Comparison of ENCODE assay signal across 9 mouse cellular contexts in the genomic region with DNA sequence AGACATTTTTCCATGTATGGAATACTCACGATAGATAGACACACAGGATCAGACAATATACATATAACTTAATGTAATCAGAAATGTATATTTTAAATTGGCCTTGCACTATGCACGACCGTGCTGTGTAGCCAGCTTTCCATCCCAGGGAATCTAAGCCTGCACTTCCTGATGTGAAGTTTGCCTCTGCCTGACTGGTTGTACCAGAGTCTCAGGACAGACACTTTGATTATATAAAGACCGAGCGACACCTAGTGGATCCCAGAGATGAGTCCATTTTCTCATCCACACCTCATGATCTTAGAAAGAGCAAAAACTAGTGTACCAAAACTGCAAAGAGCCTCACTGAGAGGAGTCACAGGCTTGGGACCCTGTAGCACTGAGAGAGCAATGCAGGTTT. TPM values are rescaled to one million over a fixed set of nuclear protein-coding genes. Genes with fewer than 3 reads are reported as not detected.
DNase-seq lines count a peak whose midpoint lies in the region; ATAC-seq lines count a peak whose summit lies in the region.
"Had no signal": no experiment of that assay in that cellular context is flagged by ENCODE, and none has a peak within 500 bp of the region (broad histone marks: within the 10 kb centered on the region; RNA-seq: fewer than 3 reads in every experiment).

No protein-coding gene starts in this region.

- H3K27ac ChIP-seq in embryonic facial prominence, embryonic 12.5 days = no peak overlapping the region
- no peak overlapping the region for H3K27ac ChIP-seq in heart, embryonic 12.5 days (ENCODE audit: poor library complexity, severe bottlenecking)
- H3K27ac ChIP-seq in kidney, embryonic 16.5 days (ENCODE audit: low read length) = no peak overlapping the region
- no peak overlapping the region for H3K27ac ChIP-seq in limb, embryonic 15.5 days
- H3K27ac ChIP-seq in neural tube, embryonic 14.5 days (ENCODE audit: low read depth, low read length) = no peak overlapping the region

- no peaks in the 10 kb centered on the region for H3K27me3 ChIP-seq in embryonic facial prominence, embryonic 12.5 days
- no peaks in the 10 kb centered on the region for H3K27me3 ChIP-seq in heart, embryonic 12.5 days (replicated peaks)
- H3K27me3 ChIP-seq in kidney, embryonic 16.5 days (ENCODE audit: insufficient read depth, low read length) = no peaks in the 10 kb centered on the region
- no peaks in the 10 kb centered on the region for H3K27me3 ChIP-seq in limb, embryonic 15.5 days
- no peaks in the 10 kb centered on the region for H3K27me3 ChIP-seq in neural tube, embryonic 14.5 days (ENCODE audit: control insufficient read depth, insufficient read depth, low read length)
- H3K27me3 ChIP-seq: embryonic facial prominence, embryonic 13.5 days had no signal

- no peaks in the 10 kb centered on the region for H3K9me3 ChIP-seq in embryonic facial prominence, embryonic 12.5 days
- H3K9me3 ChIP-seq in heart, embryonic 12.5 days (replicated peaks) = no peaks in the 10 kb centered on the region
- H3K9me3 ChIP-seq in kidney, embryonic 16.5 days (ENCODE audit: low read length) = no peaks in the 10 kb centered on the region
- H3K9me3 ChIP-seq in limb, embryonic 15.5 days = no peaks in the 10 kb centered on the region
- H3K9me3 ChIP-seq in neural tube, embryonic 14.5 days (ENCODE audit: control insufficient read depth, low read length) = no peaks in the 10 kb centered on the region
- H3K9me3 ChIP-seq: embryonic facial prominence, embryonic 13.5 days had no signal

- WGBS in embryonic facial prominence, embryonic 12.5 days = 31% methylated on average over 5 of the region's 5 CpGs
- 36% methylated on average over 5 of the region's 5 CpGs for WGBS in heart, embryonic 12.5 days
- WGBS in kidney, embryonic 16.5 days = 27% methylated on average over 5 of the region's 5 CpGs
- 26% methylated on average over 5 of the region's 5 CpGs for WGBS in limb, embryonic 15.5 days
- WGBS in neural tube, embryonic 14.5 days = 43% methylated on average over 5 of the region's 5 CpGs

- DNase-seq in CD4-positive, CD25-positive, alpha-beta regulatory T cell, adult 2 months (ENCODE audit: low read depth, low spot score) = peak; percentile 48
- DNase-seq in adrenal gland, postnatal 10 days = peak; percentile 67
- DNase-seq in spleen, postnatal 36 days (ENCODE audit: low spot score in 2 of 2) = no peak

- no peak overlapping the region for H3K9ac ChIP-seq in embryonic facial prominence, embryonic 12.5 days
- H3K9ac ChIP-seq in heart, embryonic 12.5 days = no peak overlapping the region
- H3K9ac ChIP-seq in kidney, embryonic 16.5 days (replicated peaks; ENCODE audit: low read length) = no peak overlapping the region
- no peak overlapping the region for H3K9ac ChIP-seq in limb, embryonic 15.5 days
- H3K9ac ChIP-seq in neural tube, embryonic 14.5 days (replicated peaks; ENCODE audit: low read depth, low read length) = no peak overlapping the region
- H3K9ac ChIP-seq: embryonic facial prominence, embryonic 13.5 days had no signal

- no peak overlapping the region for H3K4me3 ChIP-seq in embryonic facial prominence, embryonic 12.5 days
- no peak overlapping the region for H3K4me3 ChIP-seq in heart, embryonic 12.5 days
- H3K4me3 ChIP-seq in kidney, embryonic 16.5 days (ENCODE audit: low read length) = no peak overlapping the region
- H3K4me3 ChIP-seq in limb, embryonic 15.5 days = no peak overlapping the region
- no peak overlapping the region for H3K4me3 ChIP-seq in neural tube, embryonic 14.5 days (ENCODE audit: low read depth, low read length)
- H3K4me3 ChIP-seq: embryonic facial prominence, embryonic 13.5 days had no signal

- peaks cover 51% of the 10 kb centered on the region for H3K36me3 ChIP-seq in embryonic facial prominence, embryonic 12.5 days
- H3K36me3 ChIP-seq in heart, embryonic 12.5 days = peaks cover 66% of the 10 kb centered on the region
- H3K36me3 ChIP-seq in kidney, embryonic 16.5 days (ENCODE audit: insufficient read depth, low read length) = peaks cover 4% of the 10 kb centered on the region; the same call in 1 of the 2 replicates
- peaks cover 59% of the 10 kb centered on the region for H3K36me3 ChIP-seq in limb, embryonic 15.5 days
- no peaks in the 10 kb centered on the region for H3K36me3 ChIP-seq in neural tube, embryonic 14.5 days (ENCODE audit: control insufficient read depth, insufficient read depth, low read length)

- no peak overlapping the region for H3K4me2 ChIP-seq in embryonic facial prominence, embryonic 12.5 days (replicated peaks)
- H3K4me2 ChIP-seq in heart, embryonic 12.5 days = no peak overlapping the region
- no peak overlapping the region for H3K4me2 ChIP-seq in kidney, embryonic 16.5 days (replicated peaks; ENCODE audit: low read depth, low read length)
- no peak overlapping the region for H3K4me2 ChIP-seq in limb, embryonic 15.5 days
- H3K4me2 ChIP-seq in neural tube, embryonic 14.5 days (ENCODE audit: low read depth, low read length) = no peak overlapping the region
- H3K4me2 ChIP-seq: embryonic facial prominence, embryonic 13.5 days had no signal

- H3K4me1 ChIP-seq in embryonic facial prominence, embryonic 12.5 days = no peaks in the 10 kb centered on the region
- H3K4me1 ChIP-seq in heart, embryonic 12.5 days (replicated peaks) = peaks cover 17% of the 10 kb centered on the region
- H3K4me1 ChIP-seq in kidney, embryonic 16.5 days (ENCODE audit: insufficient read depth, low read length) = no peaks in the 10 kb centered on the region
- H3K4me1 ChIP-seq in limb, embryonic 15.5 days = peaks cover 7% of the 10 kb centered on the region
- H3K4me1 ChIP-seq in neural tube, embryonic 14.5 days (ENCODE audit: control insufficient read depth, insufficient read depth, low read length) = no peaks in the 10 kb centered on the region

- ATAC-seq in embryonic facial prominence, embryonic 12.5 days (ENCODE audit: insufficient number of reproducible peaks, insufficient read depth, low FRiP score, low TSS enrichment) = 0 out of 2 replicates have a peak, but pooled peaks have one; percentile 81
- ATAC-seq in heart, embryonic 12.5 days (ENCODE audit: insufficient number of reproducible peaks, low FRiP score) = peak; percentile 71; the same call in 1 of the 2 replicates
- ATAC-seq in kidney, embryonic 16.5 days (ENCODE audit: low FRiP score, low TSS enrichment) = peak; percentile 65; the same call in 1 of the 2 replicates
- peak; percentile 63; the same call in 1 of the 2 replicates for ATAC-seq in limb, embryonic 15.5 days (ENCODE audit: insufficient number of reproducible peaks, low FRiP score, low TSS enrichment, low read depth)
- peak; percentile 82 for ATAC-seq in neural tube, embryonic 14.5 days (ENCODE audit: low read depth)

RNA-seq across cellular contexts. Expression of gene Agbl3, which starts 25.8 kb away (rescaled TPM):
- 10 to 100 TPM; 14.6 to 17.8 TPM for total RNA-seq in adrenal gland, postnatal 10 days (2021)
- polyA plus RNA-seq in embryonic facial prominence, embryonic 12.5 days (2016; fragmentation: Nextera tagmentation; extraction: Ambion mirVana) = 9.4 and 9.8 TPM in 2 replicates
- polyA plus RNA-seq in heart, embryonic 12.5 days (2016; fragmentation: Nextera tagmentation; extraction: Ambion mirVana) = 6.2 and 6.4 TPM in 2 replicates
- 4.7 TPM in 2 replicates for polyA plus RNA-seq in kidney, embryonic 16.5 days (2015; fragmentation: Nextera tagmentation; extraction: Ambion mirVana)
- polyA plus RNA-seq in limb, embryonic 15.5 days (2015; fragmentation: Nextera tagmentation; extraction: Ambion mirVana) = 6.5 and 6.6 TPM in 2 replicates
- polyA plus RNA-seq in neural tube, embryonic 14.5 days (2014; fragmentation: Nextera tagmentation; extraction: Ambion mirVana) = 12.7 and 15.2 TPM in 2 replicates

Comparison
In these comparisons a context has a peak if more than half of its experiments do, and no peak if none do; other contexts are left out.
1. DNase-seq: peak in CD4-positive, CD25-positive, alpha-beta regulatory T cell, adult 2 months (single experiment) and adrenal gland, postnatal 10 days (single experiment); none in spleen, postnatal 36 days (0 of 2).
2. Peak in every context shown above with its lines, with median percentiles within 50 percentile points of each other: ATAC-seq.